Mouse (Mus musculus) lung, adult 2 months (tissue): ENCODE data around the gene Hax1. TPM values are rescaled to one million over a fixed set of nuclear protein-coding genes. Genes with fewer than 3 reads are reported as not detected.

Experiments
- DNase-seq: peaks from one replicate; pipeline ENCODE4 v3.0.0; 2022
- H3K4me1 ChIP-seq: fragments of 200-500 bp; 2 replicates; pipeline ENCODE4 v1.6.1; 2011; ENCODE audit warnings: low read length; ENCODE audit not compliant: control insufficient read depth, insufficient read depth
- H3K4me3 ChIP-seq: fragments of 200-500 bp; replicated peaks from 2 replicates; pipeline ENCODE3; 2011; ENCODE audit warnings: low read depth, mild to moderate bottlenecking, control low read depth, low read length; ENCODE audit errors: extremely low read depth
- CTCF ChIP-seq: fragments of 200-500 bp; IDR thresholded peaks from 2 replicates; pipeline ENCODE4 v1.5.1; 2011; ENCODE audit warnings: mild to moderate bottlenecking, low read length, control low read depth; ENCODE audit not compliant: insufficient read depth
- POLR2A ChIP-seq: fragments of 200-500 bp; IDR thresholded peaks from 2 replicates; pipeline ENCODE4 v1.6.1; 2011; ENCODE audit warnings: low read depth, mild to moderate bottlenecking, control low read depth, low read length, borderline replicate concordance; ENCODE audit errors: extremely low read depth
- WGBS: fragments of 180-500 bp; shearing (Covaris S2); methylation state at CpG from one replicate; pipeline ENCODE4 v1.1.7; 2018; 5-methylcytosine and 5-hydroxymethylcytosine counted together
- polyA plus RNA-seq: library from polyadenylated mRNA; depleted of rRNA; stranded (reverse); fragments of >200 nt; gene quantifications from 2 replicates; pipeline ENCODE4 v1.2.3, GENCODE M21; 2012

The Hax1 gene
- polyA plus RNA-seq, 1 experiment, result 42.8 TPM

DNA sequence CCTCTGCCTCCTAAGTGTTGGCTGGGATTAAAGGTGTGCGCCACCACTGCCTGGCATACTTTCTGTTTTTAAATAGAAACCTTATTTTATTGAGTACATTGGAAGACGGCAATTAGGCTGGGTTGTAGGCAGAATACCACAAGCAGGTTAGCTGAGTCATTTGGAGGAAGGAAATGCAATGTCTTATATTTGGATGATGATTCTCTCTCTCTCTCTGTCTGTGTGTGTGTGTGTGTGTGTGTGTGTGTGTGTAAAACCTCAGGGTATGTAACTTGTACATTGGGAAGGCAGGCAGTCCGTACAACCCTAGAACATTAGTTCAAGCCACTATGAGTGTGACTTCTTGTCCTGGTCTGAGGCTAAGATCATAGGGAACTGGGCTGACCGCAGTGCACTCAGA lies 10.8 kb downstream of the Hax1 start:
- no peak for DNase-seq
- Histone ChIP-seq H3K4me3 (no peak overlapping the region), H3K4me1 (no peaks in the 10 kb centered on the region)
- TF ChIP-seq CTCF (no peak), POLR2A (no peak)
- WGBS, result 83% methylated on average over 4 of the region's 4 CpGs

DNA sequence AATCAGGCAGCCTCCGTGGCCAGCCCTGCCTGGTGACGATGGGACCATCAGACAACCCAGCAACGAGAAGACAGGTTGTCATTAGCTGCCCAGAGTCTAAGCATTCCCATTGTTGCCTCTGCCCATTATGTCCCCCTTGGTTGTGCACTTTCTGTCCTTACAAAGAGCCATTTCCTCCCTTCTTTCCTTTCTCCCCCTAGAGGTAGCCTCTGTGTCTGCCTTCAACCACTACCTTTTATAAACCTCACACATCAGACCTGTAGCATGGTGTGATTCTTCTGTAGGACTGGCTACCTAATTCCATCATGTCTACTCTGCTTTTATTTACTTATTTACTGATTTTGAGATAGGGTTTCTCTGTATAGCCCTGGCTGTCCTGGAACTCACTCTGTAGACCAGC lies 11.4 kb downstream of the Hax1 start:
- DNase-seq, result no peak
- 33% methylated on average over 3 of the region's 3 CpGs for WGBS
- no peak for TF ChIP-seq CTCF
- no peak for TF ChIP-seq POLR2A
- Histone ChIP-seq H3K4me3 (no peak overlapping the region), H3K4me1 (no peaks in the 10 kb centered on the region)

DNA sequence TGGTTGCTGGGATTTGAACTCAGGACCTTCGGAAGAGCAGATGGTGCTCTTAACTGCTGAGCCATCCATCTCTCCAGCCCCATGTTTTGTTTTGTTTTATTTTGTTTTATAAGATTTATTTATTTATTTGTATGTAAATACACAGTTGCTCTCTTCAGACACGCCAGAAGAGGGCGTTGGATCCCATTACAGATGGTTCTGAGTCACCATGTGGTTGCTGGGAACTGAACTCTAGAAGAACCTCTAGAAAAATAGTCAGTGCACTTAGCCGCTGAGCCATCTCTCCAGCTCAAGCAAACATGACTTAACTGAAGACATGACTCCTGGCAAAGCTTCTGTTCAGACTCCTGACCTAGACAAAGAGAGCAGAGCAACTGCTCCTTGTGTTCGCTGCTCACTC lies 16.2 kb downstream of the Hax1 start:
- no peak overlapping the region for H3K4me3 ChIP-seq
- TF ChIP-seq CTCF (no peak), POLR2A (no peak)
- no peak for DNase-seq
- 76% methylated on average over 5 of the region's 5 CpGs for WGBS
- no peaks in the 10 kb centered on the region for H3K4me1 ChIP-seq

DNA sequence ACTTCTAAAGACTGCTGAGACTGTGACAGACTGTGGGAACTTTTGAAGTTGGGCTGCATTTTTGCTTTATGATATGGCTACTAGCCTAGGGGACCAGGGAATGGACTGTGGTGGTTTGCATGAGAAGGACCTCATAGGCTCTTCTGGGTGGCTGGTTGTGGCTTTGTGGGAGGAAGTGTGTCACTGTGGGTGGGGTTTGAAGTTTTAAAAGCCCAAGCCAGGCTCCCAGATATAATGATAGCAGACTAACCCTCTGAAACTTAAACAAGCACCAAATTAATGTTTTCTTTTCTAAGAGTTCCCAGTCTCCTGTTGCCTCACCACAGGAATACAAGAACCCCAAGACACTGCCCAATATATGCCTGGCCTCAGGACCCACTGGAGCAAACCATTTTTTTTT lies 21.7 kb downstream of the Hax1 start:
- Histone ChIP-seq H3K4me1 (no peaks in the 10 kb centered on the region), H3K4me3 (no peak overlapping the region)
- TF ChIP-seq CTCF (no peak), POLR2A (no peak)
- no peak for DNase-seq

DNA sequence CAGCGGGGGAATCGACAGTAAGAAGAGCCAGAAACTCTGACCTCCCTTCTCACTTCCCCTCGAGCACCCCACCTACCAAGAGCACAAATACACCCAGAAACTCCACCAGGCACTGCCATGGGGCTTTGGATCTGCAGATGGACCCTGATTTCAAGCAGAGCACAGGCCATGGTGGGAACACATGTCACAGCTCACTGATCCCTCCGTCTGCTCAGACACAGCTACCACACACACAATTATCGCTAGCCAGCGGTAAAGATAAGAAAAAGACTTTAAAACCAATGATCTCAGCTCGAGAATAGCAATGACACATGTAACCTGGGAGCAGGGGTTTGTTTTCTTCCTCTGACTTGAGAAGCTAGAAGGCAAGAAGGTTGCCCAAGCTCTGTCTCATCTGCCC lies 30.1 kb downstream of the Hax1 start:
- no peak overlapping the region for H3K4me3 ChIP-seq
- TF ChIP-seq CTCF, result no peak
- no peak for TF ChIP-seq POLR2A
- DNase-seq, result no peak
- WGBS, result 53% methylated on average over 7 of the region's 7 CpGs
- no peaks in the 10 kb centered on the region; the same call in 1 of the 2 replicates for H3K4me1 ChIP-seq

DNA sequence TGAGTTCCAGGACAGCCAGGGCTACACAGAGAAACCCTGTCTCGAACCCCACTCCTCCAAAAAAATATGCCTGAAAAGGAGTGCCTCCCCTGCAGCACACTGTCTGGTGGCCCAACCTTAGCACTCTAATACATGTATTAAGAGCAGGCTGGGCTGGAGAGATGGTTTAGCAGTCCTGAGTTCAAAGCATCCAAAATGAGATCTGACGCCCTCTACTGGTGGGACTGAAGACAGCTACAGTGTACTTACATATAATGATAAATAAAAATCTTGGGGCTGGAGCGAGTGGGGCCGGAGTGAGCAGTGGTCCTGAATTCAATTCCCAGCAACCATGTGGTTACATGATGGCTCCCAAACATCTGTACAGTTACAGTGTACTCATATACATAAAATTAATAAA lies 31.6 kb downstream of the Hax1 start:
- no peak for TF ChIP-seq POLR2A
- peak; percentile 26; the same call in 1 of the 2 replicates for TF ChIP-seq CTCF
- Histone ChIP-seq H3K4me1 (peaks cover 3% of the 10 kb centered on the region; the same call in 1 of the 2 replicates), H3K4me3 (no peak overlapping the region)
- DNase-seq, result no peak
- 73% methylated on average over 4 of the region's 4 CpGs for WGBS

DNA sequence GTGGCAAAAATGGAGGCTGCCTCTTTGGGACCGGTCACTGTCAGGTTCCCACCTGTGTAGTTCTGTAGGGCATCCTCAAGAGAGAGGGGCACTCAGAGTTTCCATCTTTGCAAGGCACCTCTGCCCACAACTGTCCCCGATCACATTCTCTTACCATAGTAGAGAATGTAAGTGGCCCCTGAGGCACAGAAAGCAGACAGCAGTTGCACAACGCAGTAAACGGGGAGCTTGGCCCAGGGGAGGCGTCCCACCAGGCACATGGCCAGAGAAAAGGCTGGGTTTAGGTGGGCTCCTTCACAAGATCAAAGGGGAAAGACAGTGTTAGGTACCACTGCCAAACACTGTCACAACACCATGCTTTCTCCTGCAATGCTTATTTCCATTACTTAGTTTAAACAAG lies 32.6 kb downstream of the Hax1 start:
- Histone ChIP-seq H3K4me3 (no peak overlapping the region), H3K4me1 (peaks cover 12% of the 10 kb centered on the region; the same call in 1 of the 2 replicates)
- TF ChIP-seq POLR2A, result no peak
- no peak for TF ChIP-seq CTCF
- 85% methylated on average over 5 of the region's 5 CpGs for WGBS
- DNase-seq, result no peak

DNA sequence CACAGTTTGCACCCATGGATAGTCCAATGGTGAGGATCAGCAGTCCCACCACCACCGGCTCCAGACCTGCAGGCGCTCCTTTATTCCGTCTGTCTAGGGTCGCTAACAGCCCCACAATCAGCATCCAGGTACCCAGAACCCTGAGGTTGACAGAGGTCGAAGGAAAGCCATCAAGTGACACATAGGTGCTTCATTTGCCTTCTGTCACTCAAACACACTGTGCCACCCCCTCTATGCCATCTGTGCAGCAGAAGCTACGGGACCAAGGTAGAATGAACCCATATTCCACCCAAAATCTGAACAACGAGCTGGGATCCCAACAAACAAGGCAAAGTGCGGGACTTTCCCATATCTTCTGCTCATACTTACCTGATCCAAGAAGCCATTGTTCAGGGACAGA lies 33.0 kb downstream of the Hax1 start:
- WGBS, result 98% methylated on average over 8 of the region's 8 CpGs
- DNase-seq, result no peak
- no peak for TF ChIP-seq POLR2A
- Histone ChIP-seq H3K4me1 (peaks cover 12% of the 10 kb centered on the region; the same call in 1 of the 2 replicates), H3K4me3 (no peak overlapping the region)

DNA sequence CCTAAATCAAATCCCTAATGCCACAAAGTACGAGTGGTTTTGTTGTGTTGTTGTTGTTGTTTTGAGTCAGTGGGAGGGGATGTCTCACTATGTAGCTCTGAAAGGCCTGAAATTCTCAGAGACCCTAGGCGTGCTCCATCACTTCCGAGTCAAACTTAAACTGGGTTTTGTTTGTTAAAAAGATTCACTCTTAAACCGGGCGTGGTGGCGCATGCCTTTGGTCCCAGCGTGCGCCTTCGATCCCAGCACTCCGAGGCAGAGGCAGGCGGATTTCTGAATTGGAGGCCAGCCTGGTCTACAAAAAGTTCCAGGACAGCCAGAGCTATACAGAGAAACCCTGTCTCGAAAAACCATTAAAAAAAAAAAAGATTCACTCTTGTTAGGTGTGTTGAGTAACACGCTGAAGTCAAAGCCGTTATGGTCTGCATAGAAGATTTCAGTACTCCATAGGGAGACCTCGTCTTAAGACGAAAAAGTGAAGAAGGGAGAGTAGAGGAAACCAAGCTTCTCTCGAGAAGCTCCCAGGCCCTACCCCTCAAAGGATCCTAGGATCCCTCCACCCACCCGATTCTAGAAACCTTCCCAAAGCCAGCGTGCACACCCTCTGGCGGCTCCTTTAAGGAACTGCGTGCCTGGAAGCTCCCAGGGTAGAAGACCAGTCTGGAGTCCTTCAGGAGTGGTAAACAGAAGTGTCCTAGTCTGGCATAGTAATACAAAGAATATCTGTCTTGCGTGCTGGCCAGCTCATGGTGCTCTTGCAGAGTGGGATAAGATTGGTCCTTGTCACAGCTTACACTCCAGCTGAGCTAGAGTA lies 34.4 kb downstream of the Hax1 start:
- Histone ChIP-seq H3K4me1 (peaks cover 12% of the 10 kb centered on the region; the same call in 1 of the 2 replicates), H3K4me3 (peak overlapping the region; percentile 95)
- TF ChIP-seq POLR2A, result 0 out of 2 replicates have a peak, but pooled peaks have one; percentile 19
- peak; percentile 76 for TF ChIP-seq CTCF
- peak; percentile 59 for DNase-seq
- 13% methylated on average over 22 of the region's 22 CpGs for WGBS

DNA sequence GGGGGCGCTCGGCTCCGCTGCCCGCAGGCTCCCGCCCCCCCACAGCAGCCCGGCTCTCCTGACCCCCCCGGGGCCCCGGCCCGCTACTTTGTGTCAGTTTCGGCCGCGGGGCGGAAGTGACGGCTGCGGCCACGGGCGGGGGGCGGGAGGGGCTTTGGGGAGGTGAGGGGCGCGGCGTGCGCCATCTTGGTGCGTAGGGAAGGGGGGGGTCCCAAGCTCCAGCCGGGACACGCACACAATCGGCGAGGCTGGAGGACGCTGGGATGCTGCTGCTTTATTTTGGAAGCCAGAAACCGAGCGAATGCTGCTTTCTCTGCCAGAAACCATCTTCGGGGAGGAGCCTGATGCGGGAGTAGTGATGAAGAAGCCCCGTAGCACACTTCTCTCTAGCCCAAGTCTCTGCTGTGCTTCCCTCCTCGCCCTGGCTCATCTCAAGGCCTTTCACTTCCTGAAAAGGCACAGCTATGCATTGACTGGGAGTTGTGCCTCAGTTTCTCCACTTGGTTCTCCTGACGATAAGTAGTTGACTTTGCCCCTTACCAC lies 35.3 kb downstream of the Hax1 start, which contains the start of gene Atp8b2:
TSS of gene Atp8b2 (minus strand) at position 288 of the 543 bp plus-strand sequence.
- Histone ChIP-seq H3K4me3 (peak within 1 kb of the TSS; percentile 95), H3K4me1 (peaks cover 12% of the 10 kb centered on the region; the same call in 1 of the 2 replicates)
- WGBS, result 1% methylated on average over 31 of the region's 35 CpGs
- DNase-seq, result peak; percentile 58
- TF ChIP-seq POLR2A, result peak; percentile 84; the same call in 1 of the 2 replicates
- TF ChIP-seq CTCF, result no peak
